Mouse (Mus musculus) hindbrain, embryonic 12.5 days (tissue): ENCODE results near the gene Dnajb14. TPM values are rescaled to one million over a fixed set of nuclear protein-coding genes. Genes with fewer than 3 reads are reported as not detected.
"Not testable (repeated sequence)": the region's sequence is repeated elsewhere in the genome, so short reads cannot be mapped to it uniquely, and the experiment has no call there.

ENCODE experiments used
- ATAC-seq: fragments of 200-750 bp; cut with Nextera tagmentation; 2 replicates; pipeline ENCODE4 v1.8.0; 2017; ENCODE audit warnings: moderate TSS enrichment; ENCODE audit not compliant: low FRiP score
- H3K27ac ChIP-seq: fragments of 300-500 bp; sonication (generic); 2 replicates; pipeline ENCODE4 v1.5.1; 2016; ENCODE audit warnings: mild to moderate bottlenecking
- H3K27me3 ChIP-seq: fragments of 300-500 bp; sonication (generic); 2 replicates; pipeline ENCODE4 v1.6.1; 2016; ENCODE audit warnings: mild to moderate bottlenecking
- H3K36me3 ChIP-seq: fragments of 300-500 bp; sonication (generic); 2 replicates; pipeline ENCODE4 v1.6.1; 2016; ENCODE audit warnings: mild to moderate bottlenecking
- H3K4me1 ChIP-seq: fragments of 300-500 bp; sonication (generic); 2 replicates; pipeline ENCODE4 v1.6.1; 2016
- H3K4me2 ChIP-seq: fragments of 300-500 bp; sonication (generic); replicated peaks from 2 replicates; pipeline ENCODE4 v1.6.1; 2016; ENCODE audit warnings: mild to moderate bottlenecking
- H3K4me3 ChIP-seq: fragments of 300-500 bp; sonication (generic); 2 replicates; pipeline ENCODE4 v1.5.1; 2016; ENCODE audit warnings: mild to moderate bottlenecking
- H3K9ac ChIP-seq: fragments of 300-500 bp; sonication (generic); 2 replicates; pipeline ENCODE4 v1.6.1; 2016; ENCODE audit warnings: mild to moderate bottlenecking, moderate library complexity
- H3K9me3 ChIP-seq: fragments of 300-500 bp; sonication (generic); replicated peaks from 2 replicates; pipeline ENCODE4 v1.6.1; 2016; ENCODE audit warnings: mild to moderate bottlenecking
- WGBS: fragments of 180-500 bp; shearing (Covaris S2); methylation state at CpG from one replicate; pipeline ENCODE4 v1.1.7; 2016; 5-methylcytosine and 5-hydroxymethylcytosine counted together
- polyA plus RNA-seq: library from polyadenylated mRNA; unstranded; fragments of >200 nt; fragmentation: Nextera tagmentation; extraction: Ambion mirVana; gene quantifications from 2 replicates; pipeline ENCODE4 v1.2.1, GENCODE M21; 2016

Dnajb14 gene
- polyA plus RNA-seq, 1 experiment from 2014 or later: 12.6 TPM

- Histone ChIP-seq H3K27me3 (no peaks in the 10 kb centered on the region), H3K4me1 (no peaks in the 10 kb centered on the region), H3K9me3 (no peaks in the 10 kb centered on the region), H3K4me3 (no peak overlapping the region), H3K36me3 (peaks cover 21% of the 10 kb centered on the region; the same call in 1 of the 2 replicates), H3K9ac (no peak overlapping the region), H3K27ac (no peak overlapping the region), H3K4me2 (no peak overlapping the region)
- ATAC-seq: no peak
- WGBS: 79% methylated on average over 4 of the region's 4 CpGs
Observed at GRCm38 (mm10) chr3:137896386-137896785, 28.9 kb downstream of the Dnajb14 start.

- WGBS: 90% methylated on average over 3 of the region's 3 CpGs
- Histone ChIP-seq H3K27ac (no peak overlapping the region), H3K4me1 (no peaks in the 10 kb centered on the region), H3K4me2 (no peak overlapping the region), H3K9me3 (no peaks in the 10 kb centered on the region), H3K27me3 (no peaks in the 10 kb centered on the region), H3K9ac (no peak overlapping the region), H3K4me3 (no peak overlapping the region), H3K36me3 (peaks cover 21% of the 10 kb centered on the region; the same call in 1 of the 2 replicates)
- ATAC-seq: no peak
Observed at GRCm38 (mm10) chr3:137896867-137897266, 29.4 kb downstream of the Dnajb14 start.

- WGBS: 91% methylated on average over 5 of the region's 5 CpGs
- Histone ChIP-seq H3K4me3 (no peak overlapping the region), H3K4me2 (no peak overlapping the region), H3K4me1 (no peaks in the 10 kb centered on the region), H3K9me3 (no peaks in the 10 kb centered on the region), H3K36me3 (peaks cover 28% of the 10 kb centered on the region; the same call in 1 of the 2 replicates), H3K27ac (no peak overlapping the region), H3K27me3 (no peaks in the 10 kb centered on the region), H3K9ac (no peak overlapping the region)
- ATAC-seq: no peak
Observed at GRCm38 (mm10) chr3:137897685-137898084, 30.2 kb downstream of the Dnajb14 start.

- no peaks in the 10 kb centered on the region for H3K4me1 ChIP-seq
- H3K27me3 ChIP-seq: no peaks in the 10 kb centered on the region
- H3K9me3 ChIP-seq: no peaks in the 10 kb centered on the region
- H3K4me3 ChIP-seq: no peak overlapping the region
- ATAC-seq: no peak
- no peak overlapping the region for H3K27ac ChIP-seq
- no peak overlapping the region for H3K4me2 ChIP-seq
- H3K9ac ChIP-seq: no peak overlapping the region
- 86% methylated on average over 10 of the region's 10 CpGs for WGBS
- H3K36me3 ChIP-seq: peaks cover 20% of the 10 kb centered on the region; the same call in 1 of the 2 replicates
Observed at GRCm38 (mm10) chr3:137900149-137900548, 32.7 kb downstream of the Dnajb14 start.

GRCm38 (mm10) chr3:137913093-137913492 lies 45.6 kb downstream of the Dnajb14 start:
- no peaks in the 10 kb centered on the region for H3K27me3 ChIP-seq
- no peaks in the 10 kb centered on the region for H3K9me3 ChIP-seq
- H3K4me2 ChIP-seq: no peak overlapping the region
- no peak overlapping the region for H3K27ac ChIP-seq
- ATAC-seq: no peak
- H3K4me3 ChIP-seq: no peak overlapping the region
- peaks cover 9% of the 10 kb centered on the region for H3K4me1 ChIP-seq
- 73% methylated on average over 2 of the region's 2 CpGs for WGBS
- no peak overlapping the region for H3K9ac ChIP-seq
- H3K36me3 ChIP-seq: peaks cover 7% of the 10 kb centered on the region; the same call in 1 of the 2 replicates

- not testable (repeated sequence) for H3K36me3 ChIP-seq, H3K9me3 ChIP-seq, H3K4me3 ChIP-seq, H3K27ac ChIP-seq, H3K9ac ChIP-seq, H3K4me2 ChIP-seq, ATAC-seq, H3K27me3 ChIP-seq
- WGBS: 86% methylated on average over 1 of the region's 1 CpGs
- H3K4me1 ChIP-seq: peaks cover 17% of the 10 kb centered on the region
Observed at GRCm38 (mm10) chr3:137914567-137914966, 47.1 kb downstream of the Dnajb14 start.

GRCm38 (mm10) chr3:137917694-137918171 lies 50.3 kb downstream of the Dnajb14 start:
- H3K36me3 ChIP-seq: peaks cover 12% of the 10 kb centered on the region; the same call in 1 of the 2 replicates
- H3K27me3 ChIP-seq: no peaks in the 10 kb centered on the region
- H3K4me3 ChIP-seq: peak overlapping the region; percentile 71
- ATAC-seq: peak; percentile 71
- H3K9me3 ChIP-seq: no peaks in the 10 kb centered on the region
- WGBS: 21% methylated on average over 12 of the region's 12 CpGs
- peak overlapping the region; percentile 79 for H3K9ac ChIP-seq
- peaks cover 18% of the 10 kb centered on the region for H3K4me1 ChIP-seq
- H3K27ac ChIP-seq: peak overlapping the region; percentile 87
- H3K4me2 ChIP-seq: peak overlapping the region; percentile 86

- Histone ChIP-seq H3K9me3 (no peaks in the 10 kb centered on the region), H3K4me2 (peak within 1 kb of the TSS; percentile 86), H3K27me3 (no peaks in the 10 kb centered on the region), H3K27ac (peak within 1 kb of the TSS; percentile 87), H3K36me3 (peaks cover 12% of the 10 kb centered on the region; the same call in 1 of the 2 replicates), H3K4me1 (peaks cover 18% of the 10 kb centered on the region), H3K9ac (peak within 1 kb of the TSS; percentile 79), H3K4me3 (peak within 1 kb of the TSS; percentile 71)
- WGBS: under 1% methylated on average over 47 of the region's 47 CpGs
- ATAC-seq: peak; percentile 94
Observed at GRCm38 (mm10) chr3:137918172-137918931, 50.9 kb downstream of the Dnajb14 start, which contains the start of gene Lamtor3. Gene Lamtor3, plus strand, starts transcription at chr3:137918506.

- peak; percentile 16 for ATAC-seq
- Histone ChIP-seq H3K4me3 (peak overlapping the region; percentile 71), H3K36me3 (peaks cover 12% of the 10 kb centered on the region; the same call in 1 of the 2 replicates), H3K9me3 (no peaks in the 10 kb centered on the region), H3K9ac (peak overlapping the region; percentile 79), H3K27me3 (no peaks in the 10 kb centered on the region), H3K4me2 (peak overlapping the region; percentile 86), H3K4me1 (peaks cover 18% of the 10 kb centered on the region), H3K27ac (peak overlapping the region; percentile 78)
- WGBS: 22% methylated on average over 6 of the region's 6 CpGs
Observed at GRCm38 (mm10) chr3:137918932-137919311, 51.4 kb downstream of the Dnajb14 start.

- ATAC-seq: no peak
- no peak overlapping the region for H3K27ac ChIP-seq
- no peaks in the 10 kb centered on the region for H3K9me3 ChIP-seq
- peak overlapping the region; percentile 86 for H3K4me2 ChIP-seq
- H3K9ac ChIP-seq: peak overlapping the region; percentile 79
- peaks cover 18% of the 10 kb centered on the region for H3K4me1 ChIP-seq
- peak overlapping the region; percentile 71 for H3K4me3 ChIP-seq
- no peaks in the 10 kb centered on the region for H3K27me3 ChIP-seq
- WGBS: 92% methylated on average over 7 of the region's 7 CpGs
- peaks cover 12% of the 10 kb centered on the region; the same call in 1 of the 2 replicates for H3K36me3 ChIP-seq
Observed at GRCm38 (mm10) chr3:137919398-137919797, 51.9 kb downstream of the Dnajb14 start.

- Histone ChIP-seq H3K9ac (no peak overlapping the region), H3K4me2 (no peak overlapping the region), H3K27ac (no peak overlapping the region), H3K4me1 (peaks cover 18% of the 10 kb centered on the region), H3K36me3 (peaks cover 19% of the 10 kb centered on the region; the same call in 1 of the 2 replicates), H3K4me3 (no peak overlapping the region), H3K27me3 (no peaks in the 10 kb centered on the region), H3K9me3 (no peaks in the 10 kb centered on the region)
- ATAC-seq: no peak
- 96% methylated on average over 4 of the region's 4 CpGs for WGBS
Observed at GRCm38 (mm10) chr3:137920594-137920993, 53.1 kb downstream of the Dnajb14 start.

GRCm38 (mm10) chr3:137927010-137927409 lies 59.5 kb downstream of the Dnajb14 start:
- Histone ChIP-seq H3K36me3 (peaks cover 40% of the 10 kb centered on the region), H3K4me2 (no peak overlapping the region), H3K9ac (no peak overlapping the region), H3K4me3 (no peak overlapping the region), H3K4me1 (no peaks in the 10 kb centered on the region), H3K9me3 (no peaks in the 10 kb centered on the region), H3K27me3 (no peaks in the 10 kb centered on the region), H3K27ac (no peak overlapping the region)
- WGBS: 96% methylated on average over 4 of the region's 4 CpGs
- ATAC-seq: no peak
